Mouse (Mus musculus): ENCODE results near the gene Gpr146. TPM values are rescaled to one million over a fixed set of nuclear protein-coding genes. Genes with fewer than 3 reads are reported as not detected.
A peak's percentile ranks its signal among the peaks of the same experiment; 100 is the strongest.

Gpr146 gene
- total and polyA plus RNA-seq, 2 experiments from 2014 or later = 3.0 to 4.1 TPM

- Histone ChIP-seq H3K4me2 (ENCODE audit: low read depth, low read length, poor library complexity, severe bottlenecking) (no peak overlapping the region), H3K27me3 (ENCODE audit: insufficient read depth, low read length) (no peaks in the 10 kb centered on the region), H3K4me3 (ENCODE audit: low read depth, low read length) (no peak overlapping the region), H3K36me3 (ENCODE audit: insufficient read depth, low read length) (no peaks in the 10 kb centered on the region), H3K9ac (replicated peaks; ENCODE audit: low read length, poor library complexity, severe bottlenecking) (no peak overlapping the region), H3K9me3 (ENCODE audit: low read length) (no peaks in the 10 kb centered on the region), H3K4me1 (ENCODE audit: insufficient read depth, low read length) (peaks cover 17% of the 10 kb centered on the region), H3K27ac (ENCODE audit: low read depth, low read length) (no peak overlapping the region)
- DNase-seq (ENCODE audit: low spot score) (no peak), ATAC-seq (ENCODE audit: low FRiP score) (no peak)
- no peak for TF ChIP-seq CTCF (IDR thresholded peaks at IDR 0.05)
- 93% methylated on average over 4 of the region's 4 CpGs for WGBS
Measured at GRCm38 (mm10) chr5:139437769-139438168, 60.3 kb downstream of the Gpr146 start.

GRCm38 (mm10) chr5:139438440-139438839 lies 60.9 kb downstream of the Gpr146 start:
- Histone ChIP-seq H3K4me1 (ENCODE audit: insufficient read depth, low read length) (peaks cover 17% of the 10 kb centered on the region), H3K36me3 (ENCODE audit: insufficient read depth, low read length) (no peaks in the 10 kb centered on the region), H3K4me3 (ENCODE audit: low read depth, low read length) (no peak overlapping the region), H3K27ac (ENCODE audit: low read depth, low read length) (no peak overlapping the region), H3K9ac (replicated peaks; ENCODE audit: low read length, poor library complexity, severe bottlenecking) (no peak overlapping the region), H3K4me2 (ENCODE audit: low read depth, low read length, poor library complexity, severe bottlenecking) (no peak overlapping the region), H3K9me3 (ENCODE audit: low read length) (no peaks in the 10 kb centered on the region), H3K27me3 (ENCODE audit: insufficient read depth, low read length) (no peaks in the 10 kb centered on the region)
- 50% methylated on average over 12 of the region's 12 CpGs for WGBS
- TF ChIP-seq CTCF (IDR thresholded peaks at IDR 0.05) = no peak
- DNase-seq (ENCODE audit: low spot score) = no peak
- no peak for ATAC-seq (ENCODE audit: low FRiP score)

- DNase-seq (ENCODE audit: low spot score) = peak; percentile 66
- Histone ChIP-seq H3K4me1 (ENCODE audit: insufficient read depth, low read length) (peaks cover 4% of the 10 kb centered on the region; the same call in 1 of the 2 replicates), H3K9ac (replicated peaks; ENCODE audit: low read length, poor library complexity, severe bottlenecking) (no peak overlapping the region), H3K36me3 (ENCODE audit: insufficient read depth, low read length) (no peaks in the 10 kb centered on the region), H3K27me3 (ENCODE audit: insufficient read depth, low read length) (no peaks in the 10 kb centered on the region), H3K27ac (ENCODE audit: low read depth, low read length) (no peak overlapping the region), H3K9me3 (ENCODE audit: low read length) (no peaks in the 10 kb centered on the region), H3K4me3 (ENCODE audit: low read depth, low read length) (no peak overlapping the region), H3K4me2 (ENCODE audit: low read depth, low read length, poor library complexity, severe bottlenecking) (no peak overlapping the region)
- TF ChIP-seq CTCF (IDR thresholded peaks at IDR 0.05) = no peak
- 67% methylated on average over 5 of the region's 5 CpGs for WGBS
- ATAC-seq (ENCODE audit: low FRiP score) = no peak
Measured at GRCm38 (mm10) chr5:139440451-139440850, 63.0 kb downstream of the Gpr146 start.

GRCm38 (mm10) chr5:139440926-139441725 lies 63.6 kb downstream of the Gpr146 start:
- no peak overlapping the region for H3K4me2 ChIP-seq (ENCODE audit: low read depth, low read length, poor library complexity, severe bottlenecking)
- H3K9ac ChIP-seq (replicated peaks; ENCODE audit: low read length, poor library complexity, severe bottlenecking) = 0 out of 2 replicates have a peak overlapping the region, but pooled peaks have one; percentile 24
- ATAC-seq (ENCODE audit: low FRiP score) = no peak
- no peaks in the 10 kb centered on the region for H3K4me1 ChIP-seq (ENCODE audit: insufficient read depth, low read length)
- no peak for DNase-seq (ENCODE audit: low spot score)
- H3K27ac ChIP-seq (ENCODE audit: low read depth, low read length) = peak overlapping the region; percentile 32; the same call in 1 of the 2 replicates
- H3K4me3 ChIP-seq (ENCODE audit: low read depth, low read length) = no peak overlapping the region
- 93% methylated on average over 11 of the region's 11 CpGs for WGBS
- no peaks in the 10 kb centered on the region for H3K27me3 ChIP-seq (ENCODE audit: insufficient read depth, low read length)
- no peaks in the 10 kb centered on the region for H3K9me3 ChIP-seq (ENCODE audit: low read length)
- TF ChIP-seq CTCF (IDR thresholded peaks at IDR 0.05) = no peak
- no peaks in the 10 kb centered on the region for H3K36me3 ChIP-seq (ENCODE audit: insufficient read depth, low read length)

GRCm38 (mm10) chr5:139441726-139442018 lies 64.2 kb downstream of the Gpr146 start:
- Histone ChIP-seq H3K9me3 (ENCODE audit: low read length) (no peaks in the 10 kb centered on the region), H3K27me3 (ENCODE audit: insufficient read depth, low read length) (no peaks in the 10 kb centered on the region), H3K27ac (ENCODE audit: low read depth, low read length) (no peak overlapping the region), H3K4me3 (ENCODE audit: low read depth, low read length) (no peak overlapping the region), H3K4me2 (ENCODE audit: low read depth, low read length, poor library complexity, severe bottlenecking) (no peak overlapping the region), H3K9ac (replicated peaks; ENCODE audit: low read length, poor library complexity, severe bottlenecking) (no peak overlapping the region), H3K36me3 (ENCODE audit: insufficient read depth, low read length) (no peaks in the 10 kb centered on the region), H3K4me1 (ENCODE audit: insufficient read depth, low read length) (no peaks in the 10 kb centered on the region)
- DNase-seq (ENCODE audit: low spot score) (no peak), ATAC-seq (ENCODE audit: low FRiP score) (no peak)
- TF ChIP-seq CTCF (IDR thresholded peaks at IDR 0.05) = no peak
- 87% methylated on average over 2 of the region's 2 CpGs for WGBS

- no peaks in the 10 kb centered on the region for H3K36me3 ChIP-seq (ENCODE audit: insufficient read depth, low read length)
- H3K4me3 ChIP-seq (ENCODE audit: low read depth, low read length) = no peak overlapping the region
- DNase-seq (ENCODE audit: low spot score) = no peak
- no peaks in the 10 kb centered on the region for H3K27me3 ChIP-seq (ENCODE audit: insufficient read depth, low read length)
- H3K9ac ChIP-seq (replicated peaks; ENCODE audit: low read length, poor library complexity, severe bottlenecking) = no peak overlapping the region
- H3K4me1 ChIP-seq (ENCODE audit: insufficient read depth, low read length) = no peaks in the 10 kb centered on the region
- no peak for TF ChIP-seq CTCF (IDR thresholded peaks at IDR 0.05)
- H3K27ac ChIP-seq (ENCODE audit: low read depth, low read length) = peak overlapping the region; percentile 39; the same call in 1 of the 2 replicates
- WGBS = 67% methylated on average over 12 of the region's 12 CpGs
- H3K9me3 ChIP-seq (ENCODE audit: low read length) = no peaks in the 10 kb centered on the region
- no peak for ATAC-seq (ENCODE audit: low FRiP score)
- no peak overlapping the region for H3K4me2 ChIP-seq (ENCODE audit: low read depth, low read length, poor library complexity, severe bottlenecking)
Measured at GRCm38 (mm10) chr5:139442428-139442827, 64.9 kb downstream of the Gpr146 start.
